Mouse (Mus musculus) cortical plate, adult 2 months (tissue): ENCODE measurements at regions not wholly inside any gene's neighbourhood (a gene's known extent, or its start where the extent isn't known, plus 50 kb on each side); places are given as distances from the start of the nearest gene placed in this dataset.

Experiments used
- CTCF ChIP-seq: fragments of 200-500 bp; IDR thresholded peaks from 2 replicates; pipeline ENCODE4 v1.5.1; 2011; ENCODE audit warnings: mild to moderate bottlenecking, control low read depth, low read length; ENCODE audit not compliant: insufficient read depth; ENCODE audit errors: extremely low read depth
- POLR2A ChIP-seq: fragments of 200-500 bp; IDR thresholded peaks from 2 replicates; pipeline ENCODE4 v1.6.1; 2011; ENCODE audit warnings: mild to moderate bottlenecking, low read length, control low read depth; ENCODE audit not compliant: insufficient read depth; ENCODE audit errors: extremely low read depth

GRCm38 (mm10) chr2:50971131-50971825, 177.6 kb downstream of the Rnd3 start:
- TF ChIP-seq POLR2A (no peak), CTCF (no peak)
